Mouse (Mus musculus) thymus, postnatal 14 days (tissue): ENCODE measurements around the gene Adgrg2.

Experiments
- DNase-seq: peaks from one replicate; pipeline ENCODE4 v3.0.0; 2021

Gene Adgrg2

GRCm38 (mm10) chrX:160390464-160390956 lies at the start of gene Adgrg2:
Gene Adgrg2 (plus strand): TSS chrX:160390690.
- DNase-seq: no peak

- no peak for DNase-seq
These were observed 39.5 kb upstream of the Adgrg2 start for GRCm38 (mm10) chrX:160350995-160351394.

GRCm38 (mm10) chrX:160351967-160352677 lies 38.4 kb upstream of the Adgrg2 start:
- no peak for DNase-seq

GRCm38 (mm10) chrX:160384748-160385501 lies 5.6 kb upstream of the Adgrg2 start:
- DNase-seq: no peak

- no peak for DNase-seq
These were observed 5.1 kb upstream of the Adgrg2 start for GRCm38 (mm10) chrX:160385502-160385772.

- no peak for DNase-seq
These were observed 22.5 kb downstream of the Adgrg2 start for GRCm38 (mm10) chrX:160412930-160413453.

GRCm38 (mm10) chrX:160413881-160414395 lies 23.4 kb downstream of the Adgrg2 start:
- no peak for DNase-seq

GRCm38 (mm10) chrX:160418397-160418796 lies 27.9 kb downstream of the Adgrg2 start:
- DNase-seq: no peak

GRCm38 (mm10) chrX:160423737-160424136 lies 33.2 kb downstream of the Adgrg2 start:
- DNase-seq: no peak

GRCm38 (mm10) chrX:160426486-160426885 lies 36.0 kb downstream of the Adgrg2 start:
- DNase-seq: no peak

GRCm38 (mm10) chrX:160426930-160427329 lies 36.4 kb downstream of the Adgrg2 start:
- DNase-seq: no peak

- DNase-seq: no peak
These were observed 41.7 kb downstream of the Adgrg2 start for GRCm38 (mm10) chrX:160432192-160432591.

- no peak for DNase-seq
These were observed 50.8 kb downstream of the Adgrg2 start for GRCm38 (mm10) chrX:160441272-160441671.

GRCm38 (mm10) chrX:160448351-160448750 lies 57.9 kb downstream of the Adgrg2 start:
- no peak for DNase-seq

GRCm38 (mm10) chrX:160449363-160449762 lies 58.9 kb downstream of the Adgrg2 start:
- no peak for DNase-seq

- no peak for DNase-seq
These were observed 65.2 kb downstream of the Adgrg2 start for GRCm38 (mm10) chrX:160455686-160456085.

GRCm38 (mm10) chrX:160471257-160471786 lies 80.8 kb downstream of the Adgrg2 start:
- DNase-seq: no peak

GRCm38 (mm10) chrX:160489784-160490183 lies 99.3 kb downstream of the Adgrg2 start:
- DNase-seq: no peak

- no peak for DNase-seq
These were observed 103.8 kb downstream of the Adgrg2 start for GRCm38 (mm10) chrX:160494333-160494732.

- DNase-seq: no peak
These were observed 104.4 kb downstream of the Adgrg2 start for GRCm38 (mm10) chrX:160494921-160495320.

- no peak for DNase-seq
These were observed 106.0 kb downstream of the Adgrg2 start for GRCm38 (mm10) chrX:160496473-160496872.

- DNase-seq: no peak
These were observed 110.6 kb downstream of the Adgrg2 start for GRCm38 (mm10) chrX:160501095-160501494.

- no peak for DNase-seq
These were observed 111.2 kb downstream of the Adgrg2 start for GRCm38 (mm10) chrX:160501687-160502047.
